Mouse (Mus musculus): ENCODE results near the gene 2900011O08Rik.
"Not testable (repeated sequence)": the region's sequence is repeated elsewhere in the genome, so short reads cannot be mapped to it uniquely, and the experiment has no call there.

Gene 2900011O08Rik

DNA sequence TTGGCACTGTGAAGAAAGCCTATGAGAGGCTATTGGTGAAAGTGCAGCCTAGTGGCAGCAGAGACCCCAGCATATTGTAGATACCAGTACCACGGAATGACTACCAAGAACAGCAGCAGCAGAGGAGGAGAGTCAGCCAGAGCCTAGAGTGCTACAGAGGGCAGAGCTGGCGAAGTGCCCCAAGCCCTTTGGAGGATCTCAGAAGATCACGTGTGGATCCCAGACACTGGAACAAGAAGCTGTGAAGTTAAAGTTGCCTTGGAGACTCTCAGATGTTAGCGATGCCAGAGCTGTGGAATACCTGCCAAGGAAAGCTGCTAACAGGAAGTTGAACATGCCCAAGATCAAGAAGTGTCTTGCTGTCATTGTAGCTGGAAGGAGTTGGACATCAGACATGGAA is 18.9 kb downstream of the 2900011O08Rik start:
- DNase-seq = no peak

DNA sequence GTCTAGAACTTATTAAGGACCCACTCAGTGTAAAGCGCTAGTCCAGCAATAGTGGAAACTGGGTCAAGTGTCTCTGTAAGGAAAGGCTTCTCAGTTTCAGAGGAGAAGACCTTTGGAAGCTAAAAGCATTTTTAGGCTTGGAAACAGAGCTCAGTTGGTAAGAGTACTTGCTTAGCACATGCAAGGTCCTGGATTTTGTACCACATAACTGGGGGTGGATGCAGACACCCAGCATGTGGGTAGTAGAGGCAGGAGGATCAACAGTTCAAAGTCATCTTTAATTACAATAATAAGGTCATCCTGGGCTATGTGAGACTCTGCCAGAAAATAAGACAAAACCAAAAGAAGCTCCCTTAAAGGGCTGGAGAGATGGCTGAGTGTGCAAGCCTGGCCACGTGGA is 21.7 kb downstream of the 2900011O08Rik start:
- DNase-seq = no peak

- DNase-seq = no peak
Measured at GRCm38 (mm10) chr16:14008708-14009107, 22.3 kb downstream of the 2900011O08Rik start.

DNA sequence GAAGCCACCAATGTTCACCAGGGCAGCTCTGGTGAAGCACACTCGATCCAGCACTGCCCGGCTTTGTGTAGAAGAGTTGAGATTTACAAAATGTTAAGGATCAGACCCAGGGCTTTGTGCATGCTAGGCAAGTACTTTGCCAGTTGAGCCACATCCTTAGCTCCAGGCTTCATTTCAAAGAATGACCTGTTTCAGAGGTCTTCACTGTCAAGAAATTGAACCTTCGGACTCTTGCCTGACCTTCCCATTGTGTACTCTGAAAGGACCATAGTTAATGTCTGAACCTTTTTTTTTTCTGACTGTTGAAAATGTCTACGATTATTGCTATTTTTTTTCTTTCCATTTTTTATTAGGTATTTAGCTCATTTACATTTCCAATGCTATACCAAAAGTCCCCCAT is 23.6 kb downstream of the 2900011O08Rik start:
- DNase-seq = no peak

DNA sequence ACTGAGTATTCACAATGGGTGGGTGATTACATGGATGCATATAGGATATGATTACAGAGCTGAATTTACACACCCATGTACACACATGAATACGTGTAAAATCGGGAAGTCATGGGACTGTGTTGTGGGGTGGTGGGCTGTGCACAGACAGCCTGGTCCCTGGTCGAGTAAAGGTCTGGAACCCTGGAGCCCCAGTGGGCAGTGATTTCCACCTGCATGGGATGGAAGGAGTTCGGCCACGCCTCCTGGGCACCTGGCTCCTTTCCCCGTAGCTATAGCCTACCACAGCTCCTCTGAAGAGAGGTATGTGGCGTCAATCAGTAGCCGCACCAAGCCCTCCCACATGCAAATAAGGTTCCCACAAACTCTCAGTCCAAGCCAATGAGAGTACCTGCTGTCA is 30.9 kb downstream of the 2900011O08Rik start:
- DNase-seq = no peak

DNA sequence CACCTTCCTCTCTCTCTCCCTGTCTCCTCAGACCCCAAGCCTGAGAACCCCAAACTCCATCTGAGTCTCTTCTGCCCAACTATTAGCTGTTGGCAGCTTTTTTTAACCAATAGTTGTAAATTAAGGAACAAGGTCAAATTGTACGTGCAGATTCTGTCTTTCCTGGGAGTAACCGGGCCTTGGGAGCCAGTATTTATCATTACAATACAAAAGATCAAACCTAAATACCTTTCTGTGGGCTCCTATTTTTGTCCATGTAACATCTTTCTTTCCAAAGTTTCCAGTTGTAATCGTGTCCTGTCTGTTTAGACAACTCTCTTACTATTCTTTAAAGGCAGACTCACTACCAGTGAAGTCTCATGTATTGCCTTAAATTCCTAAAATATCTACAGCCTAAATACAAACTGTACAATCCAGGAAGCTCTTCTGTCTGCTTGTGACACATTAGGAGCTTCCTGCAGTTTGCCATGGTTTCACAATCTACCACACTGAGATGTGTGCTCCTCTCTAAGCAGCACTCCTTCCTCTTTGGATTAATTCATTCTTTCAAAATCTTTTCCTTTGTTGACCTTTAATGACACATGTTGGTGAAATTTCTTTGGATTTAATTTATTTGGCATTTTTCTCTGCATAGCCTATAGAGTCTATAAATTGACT is 34.9 kb downstream of the 2900011O08Rik start:
- no peak for DNase-seq

- DNase-seq = no peak
Measured at GRCm38 (mm10) chr16:14025091-14025990, 38.9 kb downstream of the 2900011O08Rik start.

- no peak for DNase-seq
Measured at GRCm38 (mm10) chr16:14029072-14029471, 42.7 kb downstream of the 2900011O08Rik start.

DNA sequence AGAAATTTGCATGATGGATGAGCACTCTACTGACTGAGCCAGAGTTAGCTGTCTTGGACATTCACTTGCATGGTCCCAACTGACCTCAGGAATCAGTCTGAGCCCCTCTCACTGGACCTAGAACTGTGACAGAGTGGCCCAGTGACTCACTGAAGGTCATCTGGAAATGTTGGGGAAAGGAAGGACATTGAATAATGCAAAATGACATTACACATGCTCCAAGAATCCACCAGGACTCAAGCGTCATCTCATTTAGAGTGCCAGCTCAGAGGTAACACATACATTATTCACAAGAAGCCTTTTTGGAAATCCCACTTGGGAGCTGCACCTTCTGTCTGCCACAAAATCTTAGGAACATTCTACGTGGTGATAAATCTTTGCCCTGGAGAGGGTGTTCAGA is 43.4 kb downstream of the 2900011O08Rik start:
- DNase-seq = no peak

GRCm38 (mm10) chr16:14030650-14031049 is 44.2 kb downstream of the 2900011O08Rik start:
- no peak for DNase-seq

DNA sequence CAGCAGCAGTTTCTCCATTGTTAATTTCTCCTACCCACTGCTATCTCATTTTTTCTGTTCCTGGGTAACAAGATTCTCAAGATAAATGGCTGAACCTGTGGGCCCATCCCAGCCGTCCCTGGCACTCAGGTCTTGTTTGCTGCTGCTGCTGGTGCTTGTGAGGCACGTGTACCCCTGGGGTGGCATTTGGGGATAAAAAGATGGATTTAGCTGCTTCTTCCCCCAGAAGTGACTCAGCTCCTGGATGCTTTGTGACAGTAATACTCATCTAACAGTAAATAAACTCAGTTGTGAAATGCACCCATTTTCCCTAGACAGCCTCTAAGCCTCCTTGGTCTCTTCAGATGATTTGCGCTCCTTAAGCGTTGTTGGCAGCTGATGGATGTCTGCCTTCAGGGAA is 46.7 kb downstream of the 2900011O08Rik start:
- DNase-seq = no peak

DNA sequence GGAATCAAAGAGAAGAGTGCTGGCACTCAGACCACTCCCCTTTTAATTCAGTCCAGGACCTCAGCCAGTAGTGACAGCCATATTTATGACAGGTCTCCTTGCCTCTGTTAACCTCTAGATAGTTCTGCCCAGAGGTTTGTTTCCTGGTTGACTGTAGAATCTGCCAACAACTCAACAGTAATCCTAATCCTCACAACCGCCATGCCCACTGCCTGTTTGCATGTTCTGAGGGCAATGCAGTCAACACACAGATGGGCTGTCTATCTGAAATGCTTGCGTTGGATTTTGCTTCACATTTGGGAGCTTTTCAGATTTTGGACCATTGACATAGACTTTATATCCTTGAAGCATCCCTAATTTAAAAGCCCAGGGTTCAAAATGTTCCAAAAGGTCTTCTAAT is 56.0 kb downstream of the 2900011O08Rik start:
- DNase-seq = no peak

- no peak for DNase-seq
Measured at GRCm38 (mm10) chr16:14044695-14045094, 58.3 kb downstream of the 2900011O08Rik start.

- no peak for DNase-seq
Measured at GRCm38 (mm10) chr16:14046224-14046756, 59.9 kb downstream of the 2900011O08Rik start.

DNA sequence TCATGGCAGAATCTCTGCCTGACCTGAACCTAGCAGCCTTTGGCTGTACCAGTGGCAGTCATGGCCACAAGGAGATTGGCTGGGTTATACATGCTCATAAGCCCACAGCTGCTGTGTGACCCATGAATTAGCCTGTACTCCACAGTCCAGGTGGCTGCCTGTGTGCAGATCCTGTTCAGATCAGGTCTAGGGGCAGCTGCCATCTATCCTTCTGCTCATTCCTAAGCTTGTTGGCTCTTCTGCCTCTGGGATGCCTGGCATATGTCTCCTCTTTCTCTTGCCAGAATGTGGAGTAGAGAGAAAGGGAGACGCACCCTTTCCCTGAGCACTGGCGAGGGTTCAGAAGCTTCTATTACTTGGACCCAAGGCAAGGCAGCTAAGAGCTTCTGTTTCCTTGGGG is 65.8 kb downstream of the 2900011O08Rik start:
- no peak for DNase-seq

GRCm38 (mm10) chr16:14053116-14053515 is 66.7 kb downstream of the 2900011O08Rik start:
- DNase-seq = no peak

- no peak for DNase-seq
Measured at GRCm38 (mm10) chr16:14055271-14055670, 68.9 kb downstream of the 2900011O08Rik start.

DNA sequence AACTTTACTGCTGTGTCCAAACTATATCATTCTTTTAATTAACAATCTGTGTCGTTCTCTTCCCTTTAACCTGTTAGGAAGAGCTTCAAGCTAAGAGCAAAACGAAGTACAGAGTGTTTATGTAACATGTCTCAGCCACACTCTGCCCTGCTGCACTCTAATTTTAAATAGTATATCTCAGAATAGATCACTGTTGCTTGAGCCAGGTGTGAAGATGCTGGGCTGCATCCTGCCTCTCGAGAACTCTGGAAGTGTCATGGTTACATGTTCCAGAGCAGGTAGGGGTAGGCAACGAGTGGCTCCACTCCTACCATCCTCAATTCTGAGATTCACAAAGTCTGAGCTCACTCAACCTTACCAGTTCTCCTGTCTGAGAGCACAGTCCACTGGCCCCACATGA is 70.3 kb downstream of the 2900011O08Rik start:
- DNase-seq = no peak

DNA sequence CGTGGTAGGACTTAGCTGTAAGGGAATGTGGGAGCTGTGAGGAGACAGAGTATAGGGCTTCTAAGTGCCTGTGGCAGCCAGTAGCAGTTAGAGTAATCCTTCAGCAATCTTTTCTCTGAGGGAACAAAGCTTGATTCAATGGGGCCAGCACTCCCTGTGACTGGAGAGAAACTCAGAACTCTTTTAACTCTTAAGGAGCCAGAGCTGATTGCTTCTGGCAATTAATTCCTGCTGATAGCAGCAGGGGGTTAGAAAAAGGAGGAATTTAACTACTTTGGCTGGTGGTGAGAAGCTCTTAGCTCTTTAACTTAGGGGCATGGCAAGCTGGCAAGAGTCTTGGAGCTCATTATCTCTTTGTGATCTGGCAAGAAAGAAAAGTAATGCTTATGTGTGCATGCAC is 72.1 kb downstream of the 2900011O08Rik start:
- no peak for DNase-seq

DNA sequence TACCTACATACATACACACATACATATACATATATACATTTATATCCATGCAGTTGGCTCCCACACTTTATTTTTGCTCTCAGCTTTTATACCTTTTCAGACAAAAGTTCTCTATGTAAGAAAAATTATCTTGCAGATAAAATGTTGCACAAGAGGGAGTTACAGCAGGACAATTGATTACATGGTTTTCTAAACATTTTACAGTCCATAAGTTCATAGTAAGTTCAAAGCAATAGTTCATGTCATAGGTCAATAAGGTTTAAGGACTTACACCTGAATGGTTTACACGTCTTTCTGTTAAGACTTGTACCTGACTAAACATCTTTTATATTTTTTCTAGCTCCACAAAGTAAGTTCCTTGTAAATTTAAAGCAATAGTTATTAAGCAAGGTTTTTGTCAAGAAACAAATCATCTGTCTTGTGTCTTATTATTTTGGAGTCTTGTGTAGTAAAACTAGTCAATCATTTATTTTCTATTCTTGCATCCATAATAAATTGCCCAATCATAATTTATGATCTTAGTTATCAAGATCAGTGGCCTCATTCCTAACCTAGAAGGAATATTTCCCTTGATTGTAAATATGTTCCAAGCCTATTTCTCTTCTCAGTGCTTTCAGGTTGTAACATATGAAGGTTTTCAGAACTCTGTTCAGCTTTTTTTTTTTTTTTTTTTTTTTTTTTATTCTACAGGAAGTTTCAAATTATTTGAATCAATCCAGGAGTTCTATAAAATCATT is 72.9 kb downstream of the 2900011O08Rik start:
- DNase-seq = no peak

GRCm38 (mm10) chr16:14059869-14060268 is 73.5 kb downstream of the 2900011O08Rik start:
- no peak for DNase-seq

- DNase-seq = not testable (repeated sequence)
Measured at GRCm38 (mm10) chr16:14066571-14066970, 80.2 kb downstream of the 2900011O08Rik start.

- DNase-seq = not testable (repeated sequence)
Measured at GRCm38 (mm10) chr16:14068701-14069100, 82.3 kb downstream of the 2900011O08Rik start.
